Mouse (Mus musculus) E14TG2a.4 (cell line): ENCODE measurements around the gene Abca4.
A peak's percentile ranks its signal among the peaks of the same experiment; 100 is the strongest.

Source experiments
- CTCF ChIP-seq: conservative IDR thresholded peaks from 2 replicates; pipeline ENCODE4 v1.5.1; 2014; ENCODE audit warnings: low read length
- NANOG ChIP-seq: IDR thresholded peaks from 2 replicates; pipeline ENCODE4 v1.6.1; 2014; ENCODE audit warnings: borderline replicate concordance, low read length, mixed read lengths
- POU5F1 ChIP-seq: IDR thresholded peaks from 2 replicates; pipeline ENCODE4 v1.6.1; 2014; ENCODE audit warnings: low read length, borderline replicate concordance

GRCm38 (mm10) chr3:122103864-122104808 is 59.9 kb downstream of the Abca4 start:
- peak; percentile 62 for TF ChIP-seq CTCF
- no peak for TF ChIP-seq NANOG
- no peak for TF ChIP-seq POU5F1
